Mouse (Mus musculus) monocyte, adult 59 days (primary cell): Measurements from ENCODE around the gene Erp29. TPM values are rescaled to one million over a fixed set of nuclear protein-coding genes. Genes with fewer than 3 reads are reported as not detected.

Experiments used
- total RNA-seq, 2 experiments: library from RNA; stranded (reverse); gene quantifications; one replicate each; pipeline ENCODE4 v1.2.4; 2023

Gene Erp29
- 100 to 1,000 TPM; 247 to 275 TPM for total RNA-seq

GRCm38 (mm10) chr5:121452026-121452869 lies at the start of gene Erp29:
Gene Erp29 (minus strand): TSS chr5:121452506.

GRCm38 (mm10) chr5:121451644-121452025 lies 671 bp downstream of the Erp29 start, which contains the start of gene Tmem116:
Gene Tmem116 (plus strand): TSS chr5:121451893.

GRCm38 (mm10) chr5:121397187-121398145 lies 54.8 kb downstream of the Erp29 start, which contains the start of gene Naa25:
Gene Naa25 (plus strand): TSS chr5:121397936.

GRCm38 (mm10) chr5:121385461-121386119 lies 66.7 kb downstream of the Erp29 start, which contains the start of gene Trafd1:
Gene Trafd1 (minus strand): TSS chr5:121385632.

Other genes starting within 250 kb of the Erp29 start
- gene Rpl6, start 248.0 kb downstream of the Erp29 start, total RNA-seq, result 1,000 to 10,000 TPM; 1,147 to 1,297 TPM
- 10 to 100 TPM; 31.2 to 34.1 TPM for gene Hectd4, start 232.3 kb downstream of the Erp29 start, total RNA-seq
- gene Trafd1, start 66.9 kb downstream of the Erp29 start, total RNA-seq, result 100 to 1,000 TPM; 261 to 282 TPM
- gene Naa25, start 54.6 kb downstream of the Erp29 start, total RNA-seq, result 10 to 100 TPM; 20.9 to 31.6 TPM
- gene Tmem116, start 613 bp downstream of the Erp29 start, total RNA-seq, result 1 to 10 TPM; 1.4 to 2.2 TPM
- gene Adam1b, start 50.9 kb upstream of the Erp29 start, total RNA-seq, result not detected
- gene Adam1a, start 93.0 kb upstream of the Erp29 start, total RNA-seq, result 1 to 10 TPM; 3.4 to 3.5 TPM
- gene Gm42878, start 93.0 kb upstream of the Erp29 start, total RNA-seq, result not detected
- 10 to 100 TPM; 92.7 to 98.4 TPM for gene Mapkapk5, start 93.4 kb upstream of the Erp29 start, total RNA-seq
- gene Aldh2, start 141.3 kb upstream of the Erp29 start, total RNA-seq, result 100 to 1,000 TPM; 446 to 524 TPM
- gene Acad12, start 166.4 kb upstream of the Erp29 start, total RNA-seq, result 1 to 10 TPM; 4.4 to 6.2 TPM
- 1 to 10 TPM; 4.3 to 4.4 TPM for gene Acad10, start 208.0 kb upstream of the Erp29 start, total RNA-seq
- 10 to 100 TPM; 67.2 to 81.3 TPM for gene Brap, start 208.1 kb upstream of the Erp29 start, total RNA-seq